7 mouse cellular contexts compared by ENCODE assay signal in the genomic region with DNA sequence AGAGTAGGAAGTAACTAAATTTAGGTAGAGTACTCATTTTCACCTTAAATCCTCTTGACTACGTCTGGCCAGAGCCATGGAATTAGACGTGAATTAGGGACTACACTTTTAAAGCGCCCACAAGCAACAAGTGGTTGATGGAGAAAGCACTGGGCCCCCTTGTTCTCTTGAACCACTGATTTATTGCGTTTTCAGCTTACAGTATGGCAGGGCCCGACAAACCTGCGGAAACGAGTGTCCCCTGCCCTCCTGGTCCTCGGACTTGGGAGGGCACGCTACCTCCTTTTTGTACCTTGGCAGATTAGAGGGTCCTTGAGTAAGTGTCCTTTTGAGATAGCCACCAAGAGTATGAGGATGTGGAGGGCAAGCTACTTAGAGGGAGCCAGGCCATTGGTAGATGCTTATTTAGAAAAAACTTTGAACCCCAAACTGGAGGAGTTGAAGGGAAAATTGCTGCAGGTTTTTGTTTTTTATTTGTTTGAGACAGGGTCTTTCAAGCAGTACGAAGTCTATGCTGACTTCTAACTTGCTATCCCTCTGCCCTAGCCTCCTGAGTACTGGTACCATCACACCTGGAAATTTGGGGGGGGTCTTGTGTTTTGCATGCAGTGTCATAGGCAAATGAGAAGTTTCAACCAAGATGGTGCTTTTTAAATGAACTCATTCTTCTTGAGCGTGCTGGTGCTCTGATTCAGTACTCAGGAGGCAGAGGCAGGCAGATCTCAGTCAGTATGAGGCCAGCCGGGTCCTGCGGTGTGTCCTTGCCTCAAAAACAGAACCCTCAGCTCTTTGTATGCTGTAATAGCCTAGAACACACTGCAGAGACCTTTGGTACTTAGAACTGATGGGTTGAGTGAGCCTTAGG. TPM values are rescaled to one million over a fixed set of nuclear protein-coding genes. Genes with fewer than 3 reads are reported as not detected.
DNase-seq lines count a peak whose midpoint lies in the region; ATAC-seq and TF ChIP-seq lines count a peak whose summit lies in the region.

No protein-coding gene starts in this region.

- DNase-seq in lung, adult 18-20 months: no peak
- DNase-seq in limb, embryonic 10.5 days (ENCODE audit: low spot score): no peak
- no peak for DNase-seq in embryo, embryonic 11 days
- no peak for DNase-seq in embryo, embryonic 10.5 days (ENCODE audit: low spot score)

- ATAC-seq in lung, embryonic 15.5 days (ENCODE audit: borderline replicate concordance, extremely low read depth, low FRiP score, low TSS enrichment): no peak
- no peak for ATAC-seq in stomach, embryonic 14.5 days (ENCODE audit: insufficient number of reproducible peaks, insufficient read depth, low FRiP score, low read depth)

- no peak for TF ChIP-seq CTCF in embryonic fibroblast, embryonic 13.5 days (IDR thresholded peaks at IDR 0.05; ENCODE audit: borderline replicate concordance, insufficient read depth, low read length)

- H3K36me3 ChIP-seq in lung, embryonic 15.5 days: no peaks in the 10 kb centered on the region
- H3K36me3 ChIP-seq in limb, embryonic 10.5 days: peaks cover 27% of the 10 kb centered on the region
- H3K36me3 ChIP-seq in stomach, embryonic 14.5 days (ENCODE audit: control insufficient read depth, insufficient read depth, low read length): no peaks in the 10 kb centered on the region

- 0 out of 2 replicates have a peak, but pooled peaks have one; percentile 6 for TF ChIP-seq POLR2A in embryonic fibroblast, embryonic 13.5 days (IDR thresholded peaks at IDR 0.05; ENCODE audit: low read depth, low read length)

- no peaks in the 10 kb centered on the region for H3K27me3 ChIP-seq in lung, embryonic 15.5 days
- H3K27me3 ChIP-seq in limb, embryonic 10.5 days (ENCODE audit: low read depth, poor library complexity, severe bottlenecking): no peaks in the 10 kb centered on the region
- no peaks in the 10 kb centered on the region for H3K27me3 ChIP-seq in stomach, embryonic 14.5 days (ENCODE audit: control insufficient read depth, insufficient read depth, low read length)

- no peaks in the 10 kb centered on the region for H3K9me3 ChIP-seq in lung, embryonic 15.5 days
- H3K9me3 ChIP-seq in limb, embryonic 10.5 days (replicated peaks): no peaks in the 10 kb centered on the region
- no peaks in the 10 kb centered on the region for H3K9me3 ChIP-seq in stomach, embryonic 14.5 days (ENCODE audit: control insufficient read depth, low read depth, low read length)

- peak overlapping the region; percentile 99; the same call in 1 of the 2 replicates for H3K9ac ChIP-seq in lung, embryonic 15.5 days
- H3K9ac ChIP-seq in stomach, embryonic 14.5 days (replicated peaks; ENCODE audit: low read depth, low read length): peak overlapping the region; percentile 99

- 27% methylated on average over 13 of the region's 13 CpGs for WGBS in lung, embryonic 15.5 days
- 33% methylated on average over 13 of the region's 13 CpGs for WGBS in limb, embryonic 10.5 days
- WGBS in stomach, embryonic 14.5 days: 32% methylated on average over 13 of the region's 13 CpGs

- peaks cover 43% of the 10 kb centered on the region for H3K4me1 ChIP-seq in lung, embryonic 15.5 days
- H3K4me1 ChIP-seq in embryonic fibroblast, embryonic 13.5 days (ENCODE audit: control insufficient read depth, insufficient read depth, low read length): peaks cover 6% of the 10 kb centered on the region
- peaks cover 47% of the 10 kb centered on the region for H3K4me1 ChIP-seq in limb, embryonic 10.5 days
- peaks cover 24% of the 10 kb centered on the region for H3K4me1 ChIP-seq in stomach, embryonic 14.5 days (ENCODE audit: control insufficient read depth, insufficient read depth, low read length)

- peak overlapping the region; percentile 99 for H3K27ac ChIP-seq in lung, embryonic 15.5 days
- peak overlapping the region; percentile 94 for H3K27ac ChIP-seq in embryonic fibroblast, embryonic 13.5 days (ENCODE audit: insufficient read depth, low read length)
- peak overlapping the region; percentile 100 for H3K27ac ChIP-seq in limb, embryonic 10.5 days
- peak overlapping the region; percentile 99 for H3K27ac ChIP-seq in stomach, embryonic 14.5 days (ENCODE audit: low read length)

- H3K4me3 ChIP-seq in lung, embryonic 15.5 days: peak overlapping the region; percentile 87
- H3K4me3 ChIP-seq in embryonic fibroblast, embryonic 13.5 days (ENCODE audit: insufficient read depth, low read length): peak overlapping the region; percentile 57
- H3K4me3 ChIP-seq in limb, embryonic 10.5 days: peak overlapping the region; percentile 90
- peak overlapping the region; percentile 89 for H3K4me3 ChIP-seq in stomach, embryonic 14.5 days (ENCODE audit: low read depth, low read length)

- peak overlapping the region; percentile 84 for H3K4me2 ChIP-seq in lung, embryonic 15.5 days
- peak overlapping the region; percentile 84 for H3K4me2 ChIP-seq in stomach, embryonic 14.5 days (replicated peaks; ENCODE audit: low read depth, low read length)

RNA-seq across cellular contexts. Expression of a gene that starts 2.4 kb away (rescaled TPM):
- 290 and 292 TPM in 2 replicates for polyA plus RNA-seq in lung, embryonic 15.5 days (2015; fragmentation: Nextera tagmentation; extraction: Ambion mirVana)
- polyA plus RNA-seq in embryonic fibroblast, embryonic 13.5 days (2011; ENCODE audit: insufficient read length, low read depth, missing spikeins): 202 and 231 TPM in 2 replicates
- polyA plus RNA-seq in limb, embryonic 10.5 days (2016; fragmentation: Nextera tagmentation; extraction: Ambion mirVana): 405 and 451 TPM in 2 replicates
- 242 and 249 TPM in 2 replicates for polyA plus RNA-seq in stomach, embryonic 14.5 days (2014; fragmentation: Nextera tagmentation; extraction: Ambion mirVana)

RNA-seq across cellular contexts. Expression of a gene that starts 36.0 kb away (rescaled TPM):
- 84.7 and 90.6 TPM in 2 replicates for polyA plus RNA-seq in lung, embryonic 15.5 days (2015; fragmentation: Nextera tagmentation; extraction: Ambion mirVana)
- 89.9 and 92.1 TPM in 2 replicates for polyA plus RNA-seq in embryonic fibroblast, embryonic 13.5 days (2011; ENCODE audit: insufficient read length, low read depth, missing spikeins)
- 87.2 and 96.1 TPM in 2 replicates for polyA plus RNA-seq in limb, embryonic 10.5 days (2016; fragmentation: Nextera tagmentation; extraction: Ambion mirVana)
- polyA plus RNA-seq in stomach, embryonic 14.5 days (2014; fragmentation: Nextera tagmentation; extraction: Ambion mirVana): 75.9 and 77.2 TPM in 2 replicates

RNA-seq across cellular contexts. Expression of a gene that starts 39.8 kb away (rescaled TPM):
- 1.2 and 2.5 TPM in 2 replicates for polyA plus RNA-seq in lung, embryonic 15.5 days (2015; fragmentation: Nextera tagmentation; extraction: Ambion mirVana)
- polyA plus RNA-seq in embryonic fibroblast, embryonic 13.5 days (2011; ENCODE audit: insufficient read length, low read depth, missing spikeins): not detected in 2 replicates
- polyA plus RNA-seq in limb, embryonic 10.5 days (2016; fragmentation: Nextera tagmentation; extraction: Ambion mirVana): 12.8 and 13.4 TPM in 2 replicates
- 0.39 and 0.94 TPM in 2 replicates for polyA plus RNA-seq in stomach, embryonic 14.5 days (2014; fragmentation: Nextera tagmentation; extraction: Ambion mirVana)
